Mouse (Mus musculus): Measurements from ENCODE around the gene Tedc2. TPM values are rescaled to one million over a fixed set of nuclear protein-coding genes. Genes with fewer than 3 reads are reported as not detected.

The Tedc2 gene
- polyA plus RNA-seq, 1 experiment = 4.0 TPM

- H3K36me3 ChIP-seq (ENCODE audit: control insufficient read depth, insufficient read depth, low read length) = no peaks in the 10 kb centered on the region; the same call in 1 of the 2 replicates
- H3K4me3 ChIP-seq (ENCODE audit: control insufficient read depth, low read depth, low read length) = peak overlapping the region; percentile 95; the same call in 1 of the 2 replicates
- H3K27me3 ChIP-seq (ENCODE audit: control insufficient read depth, insufficient read depth, low read length) = no peaks in the 10 kb centered on the region
- no peak for TF ChIP-seq POLR2A (IDR thresholded peaks at IDR 0.05; ENCODE audit: control insufficient read depth, low read depth, low read length)
- TF ChIP-seq CTCF (IDR thresholded peaks at IDR 0.05; ENCODE audit: control insufficient read depth, insufficient read depth, insufficient replicate concordance, low read depth, low read length) = no peak
- peaks cover 21% of the 10 kb centered on the region for H3K4me1 ChIP-seq (ENCODE audit: control insufficient read depth, insufficient read depth, low read length)
- H3K27ac ChIP-seq (ENCODE audit: control insufficient read depth, insufficient read depth, low read depth, low read length) = peak overlapping the region; percentile 99
Observed at GRCm38 (mm10) chr17:24170125-24170524, 50.5 kb downstream of the Tedc2 start.

GRCm38 (mm10) chr17:24169317-24170065 lies 51.2 kb downstream of the Tedc2 start, which contains the start of gene Atp6v0c:
Gene Atp6v0c, minus strand, starts transcription at chr17:24169702.
- H3K36me3 ChIP-seq (ENCODE audit: control insufficient read depth, insufficient read depth, low read length) = no peaks in the 10 kb centered on the region; the same call in 1 of the 2 replicates
- H3K27ac ChIP-seq (ENCODE audit: control insufficient read depth, insufficient read depth, low read depth, low read length) = peak within 1 kb of the TSS; percentile 99
- H3K27me3 ChIP-seq (ENCODE audit: control insufficient read depth, insufficient read depth, low read length) = no peaks in the 10 kb centered on the region
- H3K4me1 ChIP-seq (ENCODE audit: control insufficient read depth, insufficient read depth, low read length) = peaks cover 21% of the 10 kb centered on the region
- peak within 1 kb of the TSS; percentile 95 for H3K4me3 ChIP-seq (ENCODE audit: control insufficient read depth, low read depth, low read length)
- TF ChIP-seq POLR2A (IDR thresholded peaks at IDR 0.05; ENCODE audit: control insufficient read depth, low read depth, low read length) (peak; percentile 91), CTCF (IDR thresholded peaks at IDR 0.05; ENCODE audit: control insufficient read depth, insufficient read depth, insufficient replicate concordance, low read depth, low read length) (no peak)

- H3K27me3 ChIP-seq (ENCODE audit: control insufficient read depth, insufficient read depth, low read length) = no peaks in the 10 kb centered on the region
- TF ChIP-seq POLR2A (IDR thresholded peaks at IDR 0.05; ENCODE audit: control insufficient read depth, low read depth, low read length) (no peak), CTCF (IDR thresholded peaks at IDR 0.05; ENCODE audit: control insufficient read depth, insufficient read depth, insufficient replicate concordance, low read depth, low read length) (no peak)
- H3K4me3 ChIP-seq (ENCODE audit: control insufficient read depth, low read depth, low read length) = peak overlapping the region; percentile 95
- no peaks in the 10 kb centered on the region; the same call in 1 of the 2 replicates for H3K36me3 ChIP-seq (ENCODE audit: control insufficient read depth, insufficient read depth, low read length)
- H3K27ac ChIP-seq (ENCODE audit: control insufficient read depth, insufficient read depth, low read depth, low read length) = peak overlapping the region; percentile 99
- H3K4me1 ChIP-seq (ENCODE audit: control insufficient read depth, insufficient read depth, low read length) = peaks cover 21% of the 10 kb centered on the region
Observed at GRCm38 (mm10) chr17:24168590-24169277, 51.9 kb downstream of the Tedc2 start.

DNA sequence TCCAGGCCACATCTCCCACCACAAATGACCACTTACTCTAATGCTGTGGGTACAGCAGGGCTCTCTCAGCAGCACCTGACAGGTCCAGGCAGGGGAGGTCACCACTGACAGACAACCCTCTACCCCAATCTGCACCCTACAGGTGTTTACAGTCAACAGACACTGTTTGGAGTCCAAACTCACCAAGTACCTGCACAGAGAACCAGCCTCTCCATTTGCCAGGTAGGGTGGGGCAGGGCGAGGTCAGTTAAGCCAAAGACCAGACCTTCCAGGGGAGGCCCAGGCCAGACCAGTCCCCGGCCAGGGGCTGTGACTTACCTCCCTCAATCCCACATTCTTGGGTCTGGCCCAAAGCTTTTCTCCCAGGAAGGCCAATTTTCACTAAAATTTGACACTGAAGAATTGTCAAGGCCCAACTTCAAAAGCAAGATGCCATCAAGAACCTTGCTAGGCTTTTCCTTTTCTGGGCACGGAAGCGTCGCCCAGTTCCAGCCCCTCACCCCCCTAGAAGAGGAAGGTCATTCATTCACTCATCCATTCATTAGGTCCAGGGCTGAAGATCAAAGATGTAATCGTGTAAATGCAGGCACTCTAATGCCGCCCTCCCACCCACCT lies 52.7 kb downstream of the Tedc2 start:
- H3K4me3 ChIP-seq (ENCODE audit: control insufficient read depth, low read depth, low read length) = peak overlapping the region; percentile 95
- peak overlapping the region; percentile 65; the same call in 1 of the 2 replicates for H3K27ac ChIP-seq (ENCODE audit: control insufficient read depth, insufficient read depth, low read depth, low read length)
- no peaks in the 10 kb centered on the region; the same call in 1 of the 2 replicates for H3K36me3 ChIP-seq (ENCODE audit: control insufficient read depth, insufficient read depth, low read length)
- TF ChIP-seq CTCF (IDR thresholded peaks at IDR 0.05; ENCODE audit: control insufficient read depth, insufficient read depth, insufficient replicate concordance, low read depth, low read length) (no peak), POLR2A (IDR thresholded peaks at IDR 0.05; ENCODE audit: control insufficient read depth, low read depth, low read length) (no peak)
- H3K4me1 ChIP-seq (ENCODE audit: control insufficient read depth, insufficient read depth, low read length) = peaks cover 25% of the 10 kb centered on the region
- no peaks in the 10 kb centered on the region for H3K27me3 ChIP-seq (ENCODE audit: control insufficient read depth, insufficient read depth, low read length)

DNA sequence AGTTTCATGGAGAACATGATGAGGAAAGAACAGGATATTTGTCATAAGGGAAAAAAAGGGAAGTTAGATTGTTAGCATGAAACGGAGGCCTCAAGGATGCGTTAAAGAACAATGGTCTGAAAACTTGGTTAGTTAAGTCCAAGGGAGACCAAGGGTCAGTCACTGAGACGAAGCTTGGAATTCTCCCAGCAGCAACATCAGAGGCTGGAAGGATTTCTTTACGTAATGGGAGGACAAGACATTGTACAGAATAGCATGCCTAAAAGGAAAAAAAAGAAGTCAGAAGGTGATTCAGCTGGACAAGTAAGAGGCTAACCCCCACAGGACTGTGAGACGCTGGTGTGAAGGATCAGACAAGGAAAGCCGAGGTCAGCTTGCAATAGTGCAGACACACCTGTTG lies 53.5 kb downstream of the Tedc2 start:
- no peaks in the 10 kb centered on the region; the same call in 1 of the 2 replicates for H3K36me3 ChIP-seq (ENCODE audit: control insufficient read depth, insufficient read depth, low read length)
- H3K27me3 ChIP-seq (ENCODE audit: control insufficient read depth, insufficient read depth, low read length) = no peaks in the 10 kb centered on the region
- H3K27ac ChIP-seq (ENCODE audit: control insufficient read depth, insufficient read depth, low read depth, low read length) = no peak overlapping the region
- H3K4me3 ChIP-seq (ENCODE audit: control insufficient read depth, low read depth, low read length) = no peak overlapping the region
- TF ChIP-seq POLR2A (IDR thresholded peaks at IDR 0.05; ENCODE audit: control insufficient read depth, low read depth, low read length) (no peak), CTCF (IDR thresholded peaks at IDR 0.05; ENCODE audit: control insufficient read depth, insufficient read depth, insufficient replicate concordance, low read depth, low read length) (no peak)
- peaks cover 28% of the 10 kb centered on the region for H3K4me1 ChIP-seq (ENCODE audit: control insufficient read depth, insufficient read depth, low read length)

Other genes starting within 250 kb of the Tedc2 start
- not detected in 2 replicates for gene Prss30, start 240.3 kb downstream of the Tedc2 start, polyA plus RNA-seq (2012; rRNA removed)
- not detected in 2 replicates for gene Prss22, start 222.8 kb downstream of the Tedc2 start, polyA plus RNA-seq (2012; rRNA removed)
- gene Prss27, start 182.7 kb downstream of the Tedc2 start, polyA plus RNA-seq (2012; rRNA removed) = not detected in 2 replicates
- gene Kctd5, start 147.4 kb downstream of the Tedc2 start, polyA plus RNA-seq (2012; rRNA removed) = 11.5 and 11.9 TPM in 2 replicates
- gene Pdpk1, start 69.9 kb downstream of the Tedc2 start, polyA plus RNA-seq (2012; rRNA removed) = 486 and 516 TPM in 2 replicates
- 116 and 135 TPM in 2 replicates for gene Amdhd2, start 57.1 kb downstream of the Tedc2 start, polyA plus RNA-seq (2012; rRNA removed)
- 329 and 345 TPM in 2 replicates for gene Atp6v0c, start 51.1 kb downstream of the Tedc2 start, polyA plus RNA-seq (2012; rRNA removed)
- 7.0 and 9.5 TPM in 2 replicates for gene Tbc1d24, start 15.3 kb downstream of the Tedc2 start, polyA plus RNA-seq (2012; rRNA removed)
- gene Ntn3, start 11.3 kb downstream of the Tedc2 start, polyA plus RNA-seq (2012; rRNA removed) = 0.35 and 0.54 TPM in 2 replicates
- gene Ccnf, start 30.6 kb upstream of the Tedc2 start, polyA plus RNA-seq (2012; rRNA removed) = 10.7 and 13.3 TPM in 2 replicates
- gene Abca17, start 130.2 kb upstream of the Tedc2 start, polyA plus RNA-seq (2012; rRNA removed) = 19.5 and 21.1 TPM in 2 replicates
- gene Abca3, start 131.1 kb upstream of the Tedc2 start, polyA plus RNA-seq (2012; rRNA removed) = 5.1 and 7.9 TPM in 2 replicates
- 65.0 and 68.5 TPM in 2 replicates for gene Rnps1, start 193.7 kb upstream of the Tedc2 start, polyA plus RNA-seq (2012; rRNA removed)
- gene Eci1, start 205.8 kb upstream of the Tedc2 start, polyA plus RNA-seq (2012; rRNA removed) = 8.9 and 9.0 TPM in 2 replicates
- gene Dnase1l2, start 222.3 kb upstream of the Tedc2 start, polyA plus RNA-seq (2012; rRNA removed) = 6.4 and 9.3 TPM in 2 replicates
- 61.5 and 69.3 TPM in 2 replicates for gene E4f1, start 249.5 kb upstream of the Tedc2 start, polyA plus RNA-seq (2012; rRNA removed)
- gene Pgp, start 249.5 kb upstream of the Tedc2 start, polyA plus RNA-seq (2012; rRNA removed) = 597 and 738 TPM in 2 replicates

Data from testis, adult 2 months (tissue).